Mouse (Mus musculus): ENCODE measurements around the gene Ush2a.
A peak's percentile ranks its signal among the peaks of the same experiment; 100 is the strongest.

Gene Ush2a

GRCm38 (mm10) chr1:188551802-188552201, 290.0 kb downstream of the Ush2a start:
- DNase-seq: no peak

GRCm38 (mm10) chr1:188558911-188559310, 297.1 kb downstream of the Ush2a start:
- DNase-seq: no peak

- no peak for DNase-seq
Observed at GRCm38 (mm10) chr1:188566229-188566628, 304.4 kb downstream of the Ush2a start.

GRCm38 (mm10) chr1:188567486-188567885, 305.7 kb downstream of the Ush2a start:
- DNase-seq: no peak

GRCm38 (mm10) chr1:188568295-188568961, 306.6 kb downstream of the Ush2a start:
- DNase-seq: peak; percentile 15 to 24

GRCm38 (mm10) chr1:188576246-188576747, 314.5 kb downstream of the Ush2a start:
- DNase-seq: no peak

- DNase-seq: no peak
Observed at GRCm38 (mm10) chr1:188577376-188577775, 315.6 kb downstream of the Ush2a start.

- DNase-seq: no peak
Observed at GRCm38 (mm10) chr1:188581136-188581535, 319.3 kb downstream of the Ush2a start.

- no peak for DNase-seq
Observed at GRCm38 (mm10) chr1:188595251-188595650, 333.4 kb downstream of the Ush2a start.

- no peak for DNase-seq
Observed at GRCm38 (mm10) chr1:188598052-188598451, 336.2 kb downstream of the Ush2a start.

GRCm38 (mm10) chr1:188599134-188599533, 337.3 kb downstream of the Ush2a start:
- DNase-seq: no peak

- DNase-seq: no peak
Observed at GRCm38 (mm10) chr1:188606450-188606849, 344.6 kb downstream of the Ush2a start.

- no peak for DNase-seq
Observed at GRCm38 (mm10) chr1:188616547-188616946, 354.7 kb downstream of the Ush2a start.

- peak; percentile 11 to 32 for DNase-seq
Observed at GRCm38 (mm10) chr1:188633736-188634135, 371.9 kb downstream of the Ush2a start.

- DNase-seq: no peak
Observed at GRCm38 (mm10) chr1:188639666-188640065, 377.8 kb downstream of the Ush2a start.

- no peak for DNase-seq
Observed at GRCm38 (mm10) chr1:188643156-188643555, 381.3 kb downstream of the Ush2a start.

- DNase-seq: no peak
Observed at GRCm38 (mm10) chr1:188653001-188653400, 391.2 kb downstream of the Ush2a start.

GRCm38 (mm10) chr1:188656121-188656520, 394.3 kb downstream of the Ush2a start:
- no peak for DNase-seq

- DNase-seq: no peak
Observed at GRCm38 (mm10) chr1:188659159-188659558, 397.3 kb downstream of the Ush2a start.

- DNase-seq: no peak
Observed at GRCm38 (mm10) chr1:188660339-188660738, 398.5 kb downstream of the Ush2a start.

- DNase-seq: no peak
Observed at GRCm38 (mm10) chr1:188660882-188661281, 399.1 kb downstream of the Ush2a start.

GRCm38 (mm10) chr1:188667460-188667859, 405.6 kb downstream of the Ush2a start:
- no peak for DNase-seq

- no peak for DNase-seq
Observed at GRCm38 (mm10) chr1:188668513-188668912, 406.7 kb downstream of the Ush2a start.

- no peak for DNase-seq
Observed at GRCm38 (mm10) chr1:188672871-188673270, 411.0 kb downstream of the Ush2a start.

Data from cerebellum, postnatal 25 days (tissue).